Mouse (Mus musculus) lung, postnatal 0 days (tissue): ENCODE data around the gene Zdhhc16.

Experiments used
- CTCF ChIP-seq: IDR thresholded peaks from 2 replicates; pipeline ENCODE4 v1.5.1; 2016; ENCODE audit warnings: antibody characterized with exemption, mild to moderate bottlenecking
- EP300 ChIP-seq: IDR thresholded peaks from 2 replicates; pipeline ENCODE4 v1.6.1; 2016; ENCODE audit warnings: antibody characterized with exemption, mild to moderate bottlenecking, control low read depth

DNA sequence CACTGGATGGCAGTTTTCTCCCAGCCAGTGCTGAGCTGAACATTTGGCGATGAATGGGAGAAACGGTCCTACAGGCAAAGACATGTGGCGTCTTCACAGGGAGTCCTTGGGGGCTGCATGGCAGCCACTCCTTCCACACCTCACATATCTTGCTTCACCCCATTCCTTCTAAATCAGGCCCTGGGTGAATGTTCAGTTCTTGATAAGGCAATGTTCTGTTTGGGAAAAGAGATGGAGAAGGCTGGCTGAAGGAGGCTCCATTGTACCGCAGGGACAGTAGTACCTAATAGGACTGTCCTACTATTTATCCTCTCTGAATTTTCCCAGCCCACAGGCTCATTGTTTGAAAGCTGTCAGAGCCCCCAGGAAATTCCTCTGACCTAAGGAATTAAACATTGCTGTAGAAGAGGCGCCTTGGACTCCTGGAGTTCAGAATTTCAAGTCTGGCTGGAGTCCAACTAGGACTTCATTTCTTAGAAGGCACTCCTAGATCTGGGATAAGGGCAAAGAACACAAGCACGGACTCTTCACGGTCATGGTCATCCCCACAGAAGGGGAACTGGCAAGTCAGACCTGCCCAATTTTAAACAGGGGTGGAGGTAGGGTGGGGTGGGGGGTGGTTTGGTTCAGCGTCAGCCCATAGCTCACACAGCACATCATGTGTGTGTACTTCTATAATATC, 26.1 kb upstream of the Zdhhc16 start:
- TF ChIP-seq CTCF (no peak), EP300 (no peak)
